In genomic region chr5:101826531-101826970, GRCm38 (mm10) we compare ENCODE assay signal across 9 mouse cellular contexts.
DNase-seq lines count a peak whose midpoint lies in the region; ATAC-seq and TF ChIP-seq lines count a peak whose summit lies in the region.
"Had no signal": no experiment of that assay in that cellular context is flagged by ENCODE, and none has a peak within 500 bp of the region (broad histone marks: within the 10 kb centered on the region; RNA-seq: fewer than 3 reads in every experiment).

No protein-coding gene starts in this region.

- intact Hi-C loops in heart, adult 2 months (cut with DNase I): no loop called here

- WGBS in heart, adult 2 months: 4% methylated on average over 15 of the region's 15 CpGs
- 3% methylated on average over 15 of the region's 15 CpGs for WGBS in intestine, postnatal 0 days
- 10% methylated on average over 15 of the region's 15 CpGs for WGBS in liver, embryonic 15.5 days (ENCODE audit: insufficient replicate concordance)

- peaks cover 2% of the 10 kb centered on the region; the same call in 1 of the 2 replicates for H3K4me1 ChIP-seq in heart, adult 2 months (ENCODE audit: control insufficient read depth, insufficient read depth, low read length)
- peaks cover 16% of the 10 kb centered on the region; the same call in 1 of the 2 replicates for H3K4me1 ChIP-seq in intestine, postnatal 0 days (replicated peaks; ENCODE audit: control insufficient read depth, insufficient read depth, low read length)
- peaks cover 11% of the 10 kb centered on the region; the same call in 1 of the 2 replicates for H3K4me1 ChIP-seq in liver, embryonic 15.5 days (replicated peaks)

- no peaks in the 10 kb centered on the region for H3K79me2 ChIP-seq in heart, adult 2 months (replicated peaks; ENCODE audit: control insufficient read depth, insufficient read depth, low read length)
- no peaks in the 10 kb centered on the region for H3K79me2 ChIP-seq in myocyte (ENCODE audit: control insufficient read depth, insufficient read depth)

- peaks cover 2% of the 10 kb centered on the region; the same call in 1 of the 2 replicates for H3K27me3 ChIP-seq in heart, adult 2 months (ENCODE audit: control insufficient read depth, insufficient read depth, low read length)
- H3K27me3 ChIP-seq in intestine, postnatal 0 days (replicated peaks; ENCODE audit: control insufficient read depth, insufficient read depth, low read length): no peaks in the 10 kb centered on the region
- peaks cover 20% of the 10 kb centered on the region for H3K27me3 ChIP-seq in liver, embryonic 15.5 days
- peaks cover 9% of the 10 kb centered on the region for H3K27me3 ChIP-seq in myocyte (ENCODE audit: control insufficient read depth, insufficient read depth, insufficient read length)

- H3K27ac ChIP-seq in heart, adult 2 months: no peak overlapping the region
- peak overlapping the region; percentile 86 for H3K27ac ChIP-seq in intestine, postnatal 0 days (ENCODE audit: low read depth, low read length)
- H3K27ac ChIP-seq in liver, embryonic 15.5 days (replicated peaks): no peak overlapping the region
- H3K27ac ChIP-seq: macrophage had no signal

- no peak for TF ChIP-seq CTCF in heart, adult 2 months (IDR thresholded peaks at IDR 0.05)
- TF ChIP-seq CTCF in intestine, postnatal 0 days (IDR thresholded peaks at IDR 0.05; ENCODE audit: low read depth): no peak

- ATAC-seq in intestine, postnatal 0 days: peak; percentile 39
- ATAC-seq in liver, embryonic 15.5 days (ENCODE audit: insufficient read depth): peak; percentile 64; the same call in 1 of the 2 replicates

- H3K36me3 ChIP-seq in heart, adult 2 months (ENCODE audit: control insufficient read depth, insufficient read depth, low read length): no peaks in the 10 kb centered on the region
- no peaks in the 10 kb centered on the region for H3K36me3 ChIP-seq in intestine, postnatal 0 days (ENCODE audit: control insufficient read depth, insufficient read depth)
- H3K36me3 ChIP-seq in liver, embryonic 15.5 days (replicated peaks): no peaks in the 10 kb centered on the region
- H3K36me3 ChIP-seq in myocyte (ENCODE audit: control insufficient read depth, insufficient read depth): no peaks in the 10 kb centered on the region

- H3K4me3 ChIP-seq in heart, adult 2 months: no peak overlapping the region
- H3K4me3 ChIP-seq in intestine, postnatal 0 days (ENCODE audit: low read depth, low read length): no peak overlapping the region
- 0 out of 2 replicates have a peak overlapping the region, but pooled peaks have one; percentile 17 for H3K4me3 ChIP-seq in liver, embryonic 15.5 days (replicated peaks)
- no peak overlapping the region for H3K4me3 ChIP-seq in myocyte

- no peak overlapping the region for H3ac ChIP-seq in myocyte (ENCODE audit: control insufficient read depth, insufficient read length)

- no peak for TF ChIP-seq POLR2A in heart, adult 2 months (IDR thresholded peaks at IDR 0.05; ENCODE audit: insufficient read depth, low read depth, low read length)
- TF ChIP-seq POLR2A in myocyte (IDR thresholded peaks at IDR 0.05; ENCODE audit: insufficient read length, low read depth): no peak

- no peak overlapping the region for H3K9ac ChIP-seq in heart, adult 2 months (ENCODE audit: low read depth, low read length)
- H3K9ac ChIP-seq in intestine, postnatal 0 days (ENCODE audit: low read depth, low read length): no peak overlapping the region
- no peak overlapping the region for H3K9ac ChIP-seq in liver, embryonic 15.5 days

- DNase-seq in 3T3-L1 (ENCODE audit: low read depth, low spot score) (peak; percentile 57), MN1 (ENCODE audit: low spot score) (no peak)
- peak; percentile 26 to 43 for DNase-seq in adrenal gland, adult 18-20 months (ENCODE audit: low spot score in 2 of 2)
- peak; percentile 46 for DNase-seq in embryo, embryonic 11.5 days (ENCODE audit: low read depth, low spot score)
- DNase-seq in heart, adult 2 months: peak; percentile 43 to 51

- no peak for TF ChIP-seq EP300 in heart, adult 2 months (IDR thresholded peaks at IDR 0.05; ENCODE audit: insufficient read depth, low read depth, low read length)

- peak overlapping the region; percentile 54 for H3K4me2 ChIP-seq in intestine, postnatal 0 days (replicated peaks; ENCODE audit: low read depth)
- H3K4me2 ChIP-seq in liver, embryonic 15.5 days: peak overlapping the region; percentile 56
- peak overlapping the region; percentile 42 for H3K4me2 ChIP-seq in myocyte (ENCODE audit: low read depth)

- no peaks in the 10 kb centered on the region for H3K9me3 ChIP-seq in intestine, postnatal 0 days (ENCODE audit: control insufficient read depth)
- H3K9me3 ChIP-seq in liver, embryonic 15.5 days (replicated peaks): no peaks in the 10 kb centered on the region

TF ChIP-seq in myocyte, 11 proteins besides CTCF, POLR2A, EP300 and RAD21:
- TF ChIP-seq E2F4 (IDR thresholded peaks at IDR 0.05; ENCODE audit: insufficient read depth) (no peak), MYOG (IDR thresholded peaks at IDR 0.05; ENCODE audit: control insufficient read depth in 1 of 3, insufficient read depth in 1 of 3, insufficient read length in 2 of 3, low read depth in 2 of 3) (no peak), SRF (IDR thresholded peaks at IDR 0.05; ENCODE audit: control insufficient read depth, insufficient read length, low read depth) (no peak), TCF12 (IDR thresholded peaks at IDR 0.05; ENCODE audit: insufficient read depth, poor library complexity, severe bottlenecking) (no peak), USF1 (IDR thresholded peaks at IDR 0.05; ENCODE audit: low read depth) (no peak), REST (IDR thresholded peaks at IDR 0.05; ENCODE audit: insufficient read depth, insufficient read length) (no peak), TCF3 (IDR thresholded peaks at IDR 0.05; ENCODE audit: insufficient read length, low read depth) (no peak), MAX (IDR thresholded peaks at IDR 0.05; ENCODE audit: low read depth) (no peak), CEBPB (IDR thresholded peaks at IDR 0.05; ENCODE audit: insufficient read depth, poor library complexity, severe bottlenecking) (no peak), MYOD1 (IDR thresholded peaks at IDR 0.05; ENCODE audit: control insufficient read depth in 1 of 3, insufficient read length in 2 of 3, low read depth in 2 of 3) (no peak), POLR2AphosphoS2 (IDR thresholded peaks at IDR 0.05; ENCODE audit: insufficient read length, low read depth) (no peak)
